Mouse (Mus musculus) retina, embryonic 14.5 days (tissue): ENCODE measurements around the gene 4933406M09Rik.
A peak's percentile ranks its signal among the peaks of the same experiment; 100 is the strongest.

Experiments
- DNase-seq: peaks from one replicate; pipeline ENCODE4 v3.0.0-alpha.2; 2015; ENCODE audit warnings: low spot score

Gene 4933406M09Rik

GRCm38 (mm10) chr1:134381051-134381450 lies 4.7 kb upstream of the 4933406M09Rik start:
- DNase-seq: no peak

GRCm38 (mm10) chr1:134381795-134382625 lies 3.7 kb upstream of the 4933406M09Rik start:
- peak; percentile 39 for DNase-seq

GRCm38 (mm10) chr1:134384581-134384980 lies 1.2 kb upstream of the 4933406M09Rik start:
- DNase-seq: no peak

- no peak for DNase-seq
Measured at GRCm38 (mm10) chr1:134385176-134385575, 564 bp upstream of the 4933406M09Rik start.

GRCm38 (mm10) chr1:134393827-134394226 lies 8.1 kb downstream of the 4933406M09Rik start:
- DNase-seq: no peak

GRCm38 (mm10) chr1:134398210-134398609 lies 12.5 kb downstream of the 4933406M09Rik start:
- DNase-seq: no peak

- peak; percentile 40 for DNase-seq
Measured at GRCm38 (mm10) chr1:134399735-134400134, 14.0 kb downstream of the 4933406M09Rik start.

GRCm38 (mm10) chr1:134405509-134406413 lies 20.0 kb downstream of the 4933406M09Rik start, which contains the start of gene Cyb5r1:
Gene Cyb5r1, plus strand, starts transcription at chr1:134405559.
- DNase-seq: peak; percentile 83

- DNase-seq: no peak
Measured at GRCm38 (mm10) chr1:134406414-134406771, 20.7 kb downstream of the 4933406M09Rik start.

- DNase-seq: no peak
Measured at GRCm38 (mm10) chr1:134408080-134408479, 22.3 kb downstream of the 4933406M09Rik start.

- no peak for DNase-seq
Measured at GRCm38 (mm10) chr1:134411706-134412629, 26.2 kb downstream of the 4933406M09Rik start.

GRCm38 (mm10) chr1:134414038-134414437 lies 28.3 kb downstream of the 4933406M09Rik start:
- DNase-seq: no peak

- no peak for DNase-seq
Measured at GRCm38 (mm10) chr1:134414501-134415167, 28.9 kb downstream of the 4933406M09Rik start.

- DNase-seq: peak; percentile 97
Measured at GRCm38 (mm10) chr1:134415168-134415831, 29.6 kb downstream of the 4933406M09Rik start, which contains the start of gene Adipor1. Gene Adipor1, plus strand, starts transcription at chr1:134415378.

GRCm38 (mm10) chr1:134418414-134418975 lies 32.8 kb downstream of the 4933406M09Rik start:
- no peak for DNase-seq

- DNase-seq: no peak
Measured at GRCm38 (mm10) chr1:134419176-134419575, 33.4 kb downstream of the 4933406M09Rik start.

- no peak for DNase-seq
Measured at GRCm38 (mm10) chr1:134419751-134420458, 34.2 kb downstream of the 4933406M09Rik start.

GRCm38 (mm10) chr1:134423911-134424310 lies 38.2 kb downstream of the 4933406M09Rik start:
- no peak for DNase-seq

GRCm38 (mm10) chr1:134426289-134426688 lies 40.5 kb downstream of the 4933406M09Rik start:
- no peak for DNase-seq
